Mouse (Mus musculus): Measurements from ENCODE around the gene Rnf123. TPM values are rescaled to one million over a fixed set of nuclear protein-coding genes. Genes with fewer than 3 reads are reported as not detected.

Rnf123 gene
- total RNA-seq (2021) = 85.0 and 87.0 TPM in 2 replicates
- long read RNA-seq, full-length matches to known transcripts = 4 of 45 reads
- long read RNA-seq, partial matches to known transcripts = 26 of 45 reads
- long read RNA-seq, other reads (novel, unspliced or antisense) = 15 of 45 reads

GRCm38 (mm10) chr9:108082988-108083431 lies at the start of gene Rnf123:
Gene Rnf123, minus strand, starts transcription at chr9:108083346.
- no peak for DNase-seq

- no peak for DNase-seq
Observed at GRCm38 (mm10) chr9:108132373-108132772, 49.2 kb upstream of the Rnf123 start.

- no peak for DNase-seq
Observed at GRCm38 (mm10) chr9:108131502-108131901, 48.4 kb upstream of the Rnf123 start.

- no peak for DNase-seq
Observed at GRCm38 (mm10) chr9:108129042-108129948, 46.1 kb upstream of the Rnf123 start.

- no peak for DNase-seq
Observed at GRCm38 (mm10) chr9:108128248-108128647, 45.1 kb upstream of the Rnf123 start.

- no peak for DNase-seq
Observed at GRCm38 (mm10) chr9:108126436-108127180, 43.5 kb upstream of the Rnf123 start.

GRCm38 (mm10) chr9:108125731-108126130 lies 42.6 kb upstream of the Rnf123 start:
- DNase-seq = no peak

- DNase-seq = no peak
Observed at GRCm38 (mm10) chr9:108123916-108124315, 40.8 kb upstream of the Rnf123 start.

GRCm38 (mm10) chr9:108121170-108121969 lies 38.2 kb upstream of the Rnf123 start:
- peak; percentile 78 for DNase-seq

- DNase-seq = no peak
Observed at GRCm38 (mm10) chr9:108120671-108121070, 37.5 kb upstream of the Rnf123 start.

- no peak for DNase-seq
Observed at GRCm38 (mm10) chr9:108119891-108120411, 36.8 kb upstream of the Rnf123 start.

- DNase-seq = peak; percentile 77
Observed at GRCm38 (mm10) chr9:108117143-108117542, 34.0 kb upstream of the Rnf123 start.

GRCm38 (mm10) chr9:108115290-108116077 lies 32.3 kb upstream of the Rnf123 start:
- no peak for DNase-seq

GRCm38 (mm10) chr9:108112719-108113340 lies 29.7 kb upstream of the Rnf123 start:
- DNase-seq = no peak

- no peak for DNase-seq
Observed at GRCm38 (mm10) chr9:108111593-108112121, 28.5 kb upstream of the Rnf123 start.

- no peak for DNase-seq
Observed at GRCm38 (mm10) chr9:108111101-108111592, 28.0 kb upstream of the Rnf123 start.

GRCm38 (mm10) chr9:108110160-108110559 lies 27.0 kb upstream of the Rnf123 start:
- DNase-seq = no peak

GRCm38 (mm10) chr9:108107867-108108266 lies 24.7 kb upstream of the Rnf123 start:
- no peak for DNase-seq

- DNase-seq = no peak
Observed at GRCm38 (mm10) chr9:108106090-108106489, 22.9 kb upstream of the Rnf123 start.

GRCm38 (mm10) chr9:108105549-108105863 lies 22.4 kb upstream of the Rnf123 start:
- no peak for DNase-seq
